Comparison of ENCODE assay signal across 13 mouse cellular contexts in genomic region chr17:58870795-58871194, GRCm38 (mm10).
DNase-seq lines count a peak whose midpoint lies in the region; ATAC-seq lines count a peak whose summit lies in the region.
"Had no signal": no experiment of that assay in that cellular context is flagged by ENCODE, and none has a peak within 500 bp of the region (broad histone marks: within the 10 kb centered on the region; RNA-seq: fewer than 3 reads in every experiment).

No protein-coding gene starts in this region.

- H3K27me3 ChIP-seq in hindbrain, embryonic 11.5 days (ENCODE audit: control insufficient read depth, insufficient read depth, low read length), result no peaks in the 10 kb centered on the region
- no peaks in the 10 kb centered on the region for H3K27me3 ChIP-seq in hindbrain, embryonic 10.5 days (ENCODE audit: insufficient read depth, poor library complexity, severe bottlenecking)
- H3K27me3 ChIP-seq in hindbrain, embryonic 16.5 days (replicated peaks; ENCODE audit: control insufficient read depth, insufficient read depth, low read length), result no peaks in the 10 kb centered on the region
- H3K27me3 ChIP-seq in kidney, embryonic 14.5 days (ENCODE audit: control insufficient read depth, insufficient read depth, low read length), result no peaks in the 10 kb centered on the region; the same call in 1 of the 2 replicates
- H3K27me3 ChIP-seq: liver, embryonic 13.5 days; midbrain, embryonic 12.5 days had no signal

- no peaks in the 10 kb centered on the region for H3K36me3 ChIP-seq in hindbrain, embryonic 11.5 days (ENCODE audit: control insufficient read depth, insufficient read depth, low read length)
- no peaks in the 10 kb centered on the region for H3K36me3 ChIP-seq in hindbrain, embryonic 10.5 days
- H3K36me3 ChIP-seq in hindbrain, embryonic 16.5 days (ENCODE audit: control insufficient read depth, insufficient read depth, low read length), result no peaks in the 10 kb centered on the region
- H3K36me3 ChIP-seq in kidney, embryonic 14.5 days (ENCODE audit: control insufficient read depth, insufficient read depth, low read length), result no peaks in the 10 kb centered on the region
- H3K36me3 ChIP-seq: liver, embryonic 13.5 days; midbrain, embryonic 12.5 days had no signal

- no peak overlapping the region for H3K9ac ChIP-seq in hindbrain, embryonic 11.5 days (ENCODE audit: low read depth, low read length)
- H3K9ac ChIP-seq in hindbrain, embryonic 16.5 days (ENCODE audit: low read depth, low read length), result no peak overlapping the region
- no peak overlapping the region for H3K9ac ChIP-seq in kidney, embryonic 14.5 days (ENCODE audit: low read depth, low read length)
- H3K9ac ChIP-seq: liver, embryonic 13.5 days; midbrain, embryonic 12.5 days had no signal

- no peaks in the 10 kb centered on the region for H3K9me3 ChIP-seq in hindbrain, embryonic 11.5 days (ENCODE audit: control insufficient read depth, low read length)
- no peaks in the 10 kb centered on the region for H3K9me3 ChIP-seq in hindbrain, embryonic 10.5 days
- H3K9me3 ChIP-seq in hindbrain, embryonic 16.5 days (ENCODE audit: control insufficient read depth, low read length), result no peaks in the 10 kb centered on the region
- H3K9me3 ChIP-seq in kidney, embryonic 14.5 days (ENCODE audit: control insufficient read depth, low read length), result no peaks in the 10 kb centered on the region
- H3K9me3 ChIP-seq: liver, embryonic 13.5 days; midbrain, embryonic 12.5 days had no signal

- no peak overlapping the region for H3K4me3 ChIP-seq in hindbrain, embryonic 11.5 days (ENCODE audit: low read depth, low read length)
- no peak overlapping the region for H3K4me3 ChIP-seq in hindbrain, embryonic 10.5 days
- H3K4me3 ChIP-seq in hindbrain, embryonic 16.5 days (ENCODE audit: low read length), result no peak overlapping the region
- H3K4me3 ChIP-seq in kidney, embryonic 14.5 days (ENCODE audit: low read length), result no peak overlapping the region
- H3K4me3 ChIP-seq: liver, embryonic 13.5 days; midbrain, embryonic 12.5 days had no signal

- H3K27ac ChIP-seq in hindbrain, embryonic 11.5 days (ENCODE audit: low read depth, low read length), result no peak overlapping the region
- H3K27ac ChIP-seq in hindbrain, embryonic 10.5 days, result no peak overlapping the region
- no peak overlapping the region for H3K27ac ChIP-seq in hindbrain, embryonic 16.5 days (ENCODE audit: low read depth, low read length)
- H3K27ac ChIP-seq in kidney, embryonic 14.5 days (ENCODE audit: low read depth, low read length), result no peak overlapping the region
- H3K27ac ChIP-seq: liver, embryonic 13.5 days; midbrain, embryonic 12.5 days had no signal

- ATAC-seq in hindbrain, embryonic 11.5 days (ENCODE audit: low FRiP score), result no peak
- ATAC-seq in hindbrain, embryonic 16.5 days, result peak; percentile 84
- no peak for ATAC-seq in inflammation-experienced regulatory T-cells, adult 6 months
- ATAC-seq in kidney, embryonic 14.5 days (ENCODE audit: low FRiP score, low TSS enrichment), result no peak

- no peaks in the 10 kb centered on the region for H3K4me1 ChIP-seq in hindbrain, embryonic 11.5 days (replicated peaks; ENCODE audit: control insufficient read depth, insufficient read depth, low read length)
- no peaks in the 10 kb centered on the region for H3K4me1 ChIP-seq in hindbrain, embryonic 10.5 days (replicated peaks)
- no peaks in the 10 kb centered on the region for H3K4me1 ChIP-seq in hindbrain, embryonic 16.5 days (ENCODE audit: control insufficient read depth, insufficient read depth, low read depth, low read length)
- no peaks in the 10 kb centered on the region for H3K4me1 ChIP-seq in kidney, embryonic 14.5 days (ENCODE audit: control insufficient read depth, insufficient read depth, low read length)
- H3K4me1 ChIP-seq: liver, embryonic 13.5 days; midbrain, embryonic 12.5 days had no signal

- peak; percentile 16 for DNase-seq in hindbrain, embryonic 11.5 days (ENCODE audit: low spot score)
- no peak for DNase-seq in hindbrain, embryonic 10.5 days (ENCODE audit: low spot score)
- DNase-seq in right cerebral cortex, adult 2 months (ENCODE audit: low spot score in 2 of 2), result peak; percentile 13 to 21
- no peak for DNase-seq in right cerebral cortex, postnatal 25 days
- no peak for DNase-seq in lung, postnatal 4 days
- DNase-seq: adrenal gland, postnatal 25 days; gastrocnemius, postnatal 10 days; heart, postnatal 14 days; liver, embryonic 13.5 days had no signal

- no peak overlapping the region for H3K4me2 ChIP-seq in hindbrain, embryonic 11.5 days (replicated peaks; ENCODE audit: low read depth, low read length)
- H3K4me2 ChIP-seq in hindbrain, embryonic 16.5 days (ENCODE audit: low read length), result no peak overlapping the region
- no peak overlapping the region for H3K4me2 ChIP-seq in kidney, embryonic 14.5 days (replicated peaks; ENCODE audit: low read depth, low read length)
- H3K4me2 ChIP-seq: liver, embryonic 13.5 days; midbrain, embryonic 12.5 days had no signal

Comparison
In these comparisons a context has a peak if more than half of its experiments do, and no peak if none do; other contexts are left out.
1. DNase-seq: peak in hindbrain, embryonic 11.5 days (single experiment) and right cerebral cortex, adult 2 months (2 of 2); none in hindbrain, embryonic 10.5 days (single experiment), right cerebral cortex, postnatal 25 days (single experiment) and lung, postnatal 4 days (0 of 2).